Mouse (Mus musculus): Measurements from ENCODE around the gene Serpinh1. TPM values are rescaled to one million over a fixed set of nuclear protein-coding genes. Genes with fewer than 3 reads are reported as not detected.
A peak's percentile ranks its signal among the peaks of the same experiment; 100 is the strongest.

Gene Serpinh1
- polyA plus RNA-seq, 1 experiment from 2014 or later: 1,327 TPM

DNA sequence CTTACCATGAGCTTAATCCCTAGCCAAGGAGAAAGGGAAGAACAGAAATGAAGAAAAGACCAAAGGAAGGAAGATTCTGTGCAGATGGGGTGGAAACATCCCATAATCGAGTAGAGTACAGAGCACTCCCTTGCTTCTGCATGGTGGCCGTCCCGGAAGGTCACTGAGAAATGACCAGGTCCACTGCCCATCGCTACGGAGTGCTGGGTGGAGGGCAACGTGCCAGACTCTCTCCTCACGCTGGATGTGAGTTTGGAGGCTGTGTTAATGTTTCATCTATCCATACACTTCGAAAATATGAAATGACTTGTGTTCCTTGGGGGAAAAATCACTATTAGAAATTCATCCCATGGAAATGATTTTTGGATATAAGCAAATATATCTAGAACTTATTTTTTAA, 5.3 kb upstream of the Serpinh1 start:
- H3K9ac ChIP-seq (ENCODE audit: low read length): no peak overlapping the region
- H3K4me3 ChIP-seq (replicated peaks; ENCODE audit: low read length): no peak overlapping the region
- no peaks in the 10 kb centered on the region for H3K9me3 ChIP-seq (replicated peaks; ENCODE audit: control insufficient read depth, low read length)
- no peak for ATAC-seq (ENCODE audit: insufficient read depth, low FRiP score)
- H3K27me3 ChIP-seq (ENCODE audit: control insufficient read depth, insufficient read depth, low read length): no peaks in the 10 kb centered on the region
- 86% methylated on average over 8 of the region's 8 CpGs for WGBS
- H3K36me3 ChIP-seq (ENCODE audit: control insufficient read depth, insufficient read depth, low read length): no peaks in the 10 kb centered on the region
- peaks cover 51% of the 10 kb centered on the region for H3K4me1 ChIP-seq (ENCODE audit: control insufficient read depth, insufficient read depth, low read length)
- no peak overlapping the region for H3K27ac ChIP-seq (ENCODE audit: low read length)
- no peak overlapping the region for H3K4me2 ChIP-seq (ENCODE audit: low read depth, low read length)

DNA sequence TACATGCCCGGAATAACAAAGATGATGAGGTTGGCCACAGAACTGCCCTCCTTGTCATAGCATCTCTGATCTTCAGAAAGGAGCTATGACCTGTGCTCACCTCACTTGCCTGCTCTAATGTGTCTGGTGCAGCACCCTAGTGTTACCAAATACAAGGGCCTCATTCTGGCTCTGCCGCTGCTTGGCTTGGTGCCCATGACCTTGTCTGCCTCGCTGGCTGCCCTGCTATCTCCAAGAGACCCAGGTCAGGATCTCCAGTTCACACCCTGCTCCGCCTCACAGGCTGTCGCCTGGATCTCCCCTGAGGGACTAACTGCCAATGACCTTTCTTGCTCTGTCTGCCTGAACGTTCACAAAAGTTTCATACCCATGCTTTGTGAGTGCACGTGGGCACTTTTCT, 4.2 kb upstream of the Serpinh1 start:
- H3K4me1 ChIP-seq (ENCODE audit: control insufficient read depth, insufficient read depth, low read length): peaks cover 51% of the 10 kb centered on the region
- no peaks in the 10 kb centered on the region for H3K27me3 ChIP-seq (ENCODE audit: control insufficient read depth, insufficient read depth, low read length)
- no peaks in the 10 kb centered on the region for H3K36me3 ChIP-seq (ENCODE audit: control insufficient read depth, insufficient read depth, low read length)
- ATAC-seq (ENCODE audit: insufficient read depth, low FRiP score): no peak
- WGBS: 44% methylated on average over 7 of the region's 7 CpGs
- 0 out of 2 replicates have a peak overlapping the region, but pooled peaks have one; percentile 6 for H3K9ac ChIP-seq (ENCODE audit: low read length)
- no peaks in the 10 kb centered on the region for H3K9me3 ChIP-seq (replicated peaks; ENCODE audit: control insufficient read depth, low read length)
- peak overlapping the region; percentile 56; the same call in 1 of the 2 replicates for H3K4me2 ChIP-seq (ENCODE audit: low read depth, low read length)
- H3K4me3 ChIP-seq (replicated peaks; ENCODE audit: low read length): no peak overlapping the region
- H3K27ac ChIP-seq (ENCODE audit: low read length): peak overlapping the region; percentile 99

DNA sequence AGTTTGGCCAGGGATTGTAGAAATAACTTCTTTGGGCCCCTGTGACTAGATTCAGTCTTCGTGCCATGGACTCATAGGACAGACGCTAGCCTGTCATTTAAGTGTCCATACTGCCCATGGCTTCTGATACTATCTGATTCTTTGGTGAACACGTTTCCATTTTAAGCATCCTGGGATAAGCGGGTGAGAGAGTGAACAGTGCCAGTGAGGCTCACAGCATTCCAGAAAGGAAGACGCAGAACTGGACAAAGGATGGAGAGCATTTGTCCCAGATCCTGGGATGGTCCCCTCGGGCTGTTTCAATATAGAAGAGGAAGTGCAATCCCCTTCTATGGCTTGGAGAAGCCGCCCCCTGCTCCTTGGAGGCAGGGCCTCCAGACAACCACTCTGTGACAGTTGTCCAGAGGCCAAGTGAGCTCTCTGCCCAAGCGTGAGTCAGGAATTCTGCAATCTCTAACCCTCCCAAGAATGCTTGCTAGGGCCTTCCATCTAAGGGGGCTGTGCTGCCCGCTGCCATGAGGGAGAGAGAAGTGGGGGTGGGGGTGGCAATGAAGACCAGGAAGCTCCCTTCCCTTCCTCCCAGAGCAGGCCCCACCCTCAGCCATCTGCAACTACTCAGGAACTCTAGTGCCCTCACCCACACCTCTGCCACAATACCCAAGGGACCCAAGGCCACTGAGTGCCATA, 3.3 kb upstream of the Serpinh1 start:
- Histone ChIP-seq H3K9me3 (replicated peaks; ENCODE audit: control insufficient read depth, low read length) (no peaks in the 10 kb centered on the region), H3K4me3 (replicated peaks; ENCODE audit: low read length) (peak overlapping the region; percentile 27), H3K36me3 (ENCODE audit: control insufficient read depth, insufficient read depth, low read length) (no peaks in the 10 kb centered on the region), H3K27me3 (ENCODE audit: control insufficient read depth, insufficient read depth, low read length) (no peaks in the 10 kb centered on the region), H3K4me2 (ENCODE audit: low read depth, low read length) (peak overlapping the region; percentile 56), H3K27ac (ENCODE audit: low read length) (peak overlapping the region; percentile 99), H3K4me1 (ENCODE audit: control insufficient read depth, insufficient read depth, low read length) (peaks cover 51% of the 10 kb centered on the region), H3K9ac (ENCODE audit: low read length) (peak overlapping the region; percentile 75)
- WGBS: 23% methylated on average over 9 of the region's 9 CpGs
- peak; percentile 2; the same call in 1 of the 2 replicates for ATAC-seq (ENCODE audit: insufficient read depth, low FRiP score)

DNA sequence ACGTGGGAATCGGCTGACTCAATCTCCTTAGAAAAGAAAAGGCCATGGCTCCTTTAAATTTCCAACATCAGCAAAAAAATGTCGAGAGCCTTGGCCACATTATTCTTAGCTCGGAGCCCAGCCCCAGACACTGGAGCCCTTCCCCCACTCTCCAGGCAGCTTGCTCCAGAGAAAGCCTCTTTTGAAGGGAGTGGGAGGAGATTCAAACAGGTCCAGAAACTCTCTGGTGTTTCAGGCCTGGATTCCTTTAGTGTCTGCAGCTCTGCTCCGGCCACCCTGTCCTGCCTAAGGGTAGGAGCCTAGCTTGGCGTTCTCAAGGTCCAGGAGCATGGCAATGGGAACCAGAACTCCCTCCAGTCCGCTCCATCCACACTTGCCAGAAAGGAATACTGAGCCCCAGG, 2.7 kb upstream of the Serpinh1 start:
- ATAC-seq (ENCODE audit: insufficient read depth, low FRiP score): peak; percentile 26; the same call in 1 of the 2 replicates
- Histone ChIP-seq H3K4me3 (replicated peaks; ENCODE audit: low read length) (peak overlapping the region; percentile 27), H3K9ac (ENCODE audit: low read length) (peak overlapping the region; percentile 75), H3K9me3 (replicated peaks; ENCODE audit: control insufficient read depth, low read length) (no peaks in the 10 kb centered on the region), H3K4me1 (ENCODE audit: control insufficient read depth, insufficient read depth, low read length) (peaks cover 45% of the 10 kb centered on the region), H3K4me2 (ENCODE audit: low read depth, low read length) (peak overlapping the region; percentile 56), H3K27ac (ENCODE audit: low read length) (peak overlapping the region; percentile 99), H3K36me3 (ENCODE audit: control insufficient read depth, insufficient read depth, low read length) (no peaks in the 10 kb centered on the region), H3K27me3 (ENCODE audit: control insufficient read depth, insufficient read depth, low read length) (no peaks in the 10 kb centered on the region)
- whole genome bisulfite sequencing: 6% methylated on average over 7 of the region's 7 CpGs

DNA sequence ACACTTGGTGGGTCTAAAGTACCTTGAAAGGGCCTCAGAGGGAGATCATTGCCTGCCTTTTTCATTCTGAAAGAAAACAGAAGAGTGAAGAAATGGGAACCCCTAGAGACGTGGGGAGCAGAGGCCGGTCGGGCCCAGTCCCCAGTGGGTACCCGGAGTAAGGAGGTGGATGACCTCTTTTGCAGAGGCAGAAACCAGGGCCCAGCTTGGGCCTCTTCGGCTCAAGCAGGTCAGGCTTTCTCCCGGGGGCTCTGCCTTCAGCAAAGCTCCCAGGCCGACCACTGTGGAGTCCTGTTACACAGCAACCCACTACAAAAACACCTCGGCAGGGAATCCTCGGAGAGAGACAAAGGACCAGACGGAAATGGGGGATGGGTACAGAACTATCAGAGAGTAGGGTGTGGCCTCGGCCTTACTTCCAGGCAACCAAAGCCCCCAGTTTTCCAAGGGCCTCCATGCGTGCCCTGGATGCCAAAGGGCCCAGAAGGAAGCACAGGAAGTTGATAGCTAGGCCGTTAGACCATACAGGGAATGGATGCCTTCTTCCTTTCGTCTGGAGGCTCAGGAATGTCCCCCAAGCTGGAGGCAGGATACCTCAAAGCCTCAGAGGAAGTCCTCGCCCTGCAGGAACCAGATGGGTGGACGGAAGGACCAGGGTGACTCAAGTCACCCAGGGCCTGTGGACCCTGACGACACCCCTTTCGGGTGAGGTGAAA, 1.1 kb downstream of the Serpinh1 start:
- ATAC-seq (ENCODE audit: insufficient read depth, low FRiP score): no peak
- Histone ChIP-seq H3K4me3 (replicated peaks; ENCODE audit: low read length) (peak overlapping the region; percentile 75), H3K27me3 (ENCODE audit: control insufficient read depth, insufficient read depth, low read length) (no peaks in the 10 kb centered on the region), H3K9me3 (replicated peaks; ENCODE audit: control insufficient read depth, low read length) (no peaks in the 10 kb centered on the region), H3K9ac (ENCODE audit: low read length) (peak overlapping the region; percentile 75), H3K4me2 (ENCODE audit: low read depth, low read length) (peak overlapping the region; percentile 62), H3K36me3 (ENCODE audit: control insufficient read depth, insufficient read depth, low read length) (peaks cover 21% of the 10 kb centered on the region), H3K27ac (ENCODE audit: low read length) (peak overlapping the region; percentile 94), H3K4me1 (ENCODE audit: control insufficient read depth, insufficient read depth, low read length) (peaks cover 38% of the 10 kb centered on the region)
- WGBS: 5% methylated on average over 18 of the region's 18 CpGs

DNA sequence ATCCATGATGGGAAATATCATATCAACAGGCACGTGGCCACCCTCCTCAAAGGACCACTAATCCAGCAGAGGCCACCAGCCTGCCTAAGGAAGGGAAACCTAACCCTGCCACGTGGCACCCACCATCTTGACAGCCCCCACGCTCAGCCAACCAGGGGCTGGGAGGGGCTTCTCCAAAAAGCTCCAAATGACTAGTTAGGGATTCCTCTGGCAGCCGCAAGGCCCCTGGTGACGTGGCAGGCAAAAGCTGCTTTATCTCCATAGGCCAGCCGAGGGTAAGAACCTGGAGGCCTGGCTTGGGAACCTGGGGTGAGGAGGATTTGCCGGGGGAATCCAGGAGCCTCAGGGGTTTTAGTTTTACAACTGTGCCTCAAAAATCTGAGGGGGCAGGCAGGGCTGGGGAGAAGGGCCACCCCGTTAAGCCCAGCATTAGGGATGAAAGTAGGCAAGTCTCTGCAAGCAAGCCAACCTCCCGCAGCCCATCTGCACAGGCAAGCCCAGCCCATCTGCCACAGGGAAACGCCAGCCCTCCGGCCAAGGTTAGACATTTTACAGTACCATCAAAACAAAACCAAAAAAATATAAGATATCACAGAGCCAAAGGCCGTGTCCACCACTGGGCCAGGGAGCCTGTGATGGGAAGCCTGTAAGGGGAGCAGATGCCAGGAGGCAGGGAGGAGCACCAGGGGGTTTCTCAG, 1.8 kb downstream of the Serpinh1 start:
- Histone ChIP-seq H3K4me3 (replicated peaks; ENCODE audit: low read length) (peak overlapping the region; percentile 75), H3K27ac (ENCODE audit: low read length) (peak overlapping the region; percentile 94), H3K4me2 (ENCODE audit: low read depth, low read length) (peak overlapping the region; percentile 62), H3K36me3 (ENCODE audit: control insufficient read depth, insufficient read depth, low read length) (peaks cover 28% of the 10 kb centered on the region), H3K4me1 (ENCODE audit: control insufficient read depth, insufficient read depth, low read length) (peaks cover 32% of the 10 kb centered on the region), H3K9me3 (replicated peaks; ENCODE audit: control insufficient read depth, low read length) (no peaks in the 10 kb centered on the region), H3K9ac (ENCODE audit: low read length) (peak overlapping the region; percentile 75), H3K27me3 (ENCODE audit: control insufficient read depth, insufficient read depth, low read length) (no peaks in the 10 kb centered on the region)
- ATAC-seq (ENCODE audit: insufficient read depth, low FRiP score): no peak
- 13% methylated on average over 12 of the region's 12 CpGs for WGBS

DNA sequence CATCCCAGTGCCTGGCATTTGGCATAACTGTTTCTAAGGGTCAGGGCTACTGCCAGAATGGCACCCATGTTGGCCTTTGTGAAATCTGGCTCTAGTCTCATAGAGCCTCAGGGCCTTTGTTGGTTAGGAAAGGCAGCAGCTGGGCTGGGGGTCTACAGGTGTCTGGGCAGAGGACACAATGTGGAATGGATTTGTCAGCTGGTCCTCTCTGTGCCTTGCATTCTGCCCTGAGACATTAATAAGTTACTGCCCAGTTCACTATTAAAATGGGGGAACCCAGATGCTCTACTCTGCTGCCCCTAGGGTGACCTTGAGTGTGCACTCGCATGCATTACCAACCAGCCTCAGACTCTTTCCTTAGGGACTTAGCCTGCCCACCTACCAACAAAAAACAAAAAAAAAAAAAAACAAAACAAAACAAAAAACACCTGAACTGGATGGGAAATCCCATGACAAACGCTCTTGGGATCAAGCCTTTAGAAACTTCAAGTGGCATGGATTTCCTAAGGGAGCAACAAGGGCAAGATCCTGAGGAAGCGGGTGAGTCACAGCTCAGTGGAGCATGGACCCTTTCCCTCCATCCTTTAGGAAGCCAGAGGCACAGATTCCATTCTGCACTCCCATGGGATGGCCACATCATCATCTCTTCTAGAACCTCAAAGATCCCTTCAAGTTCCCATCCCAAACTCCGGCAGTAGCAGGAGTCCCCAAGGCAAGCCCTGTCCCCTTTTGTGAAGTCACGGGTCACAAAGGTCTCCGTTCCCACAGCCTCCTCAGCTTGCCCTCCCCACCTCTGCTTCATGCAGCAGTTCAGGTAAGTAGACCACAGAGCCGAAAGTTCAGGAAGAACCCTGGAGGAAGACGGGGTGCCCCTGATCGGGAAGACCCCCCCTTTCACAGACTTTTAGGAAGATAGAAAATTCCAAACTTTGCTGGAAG, 3.0 kb downstream of the Serpinh1 start:
- H3K4me2 ChIP-seq (ENCODE audit: low read depth, low read length): peak overlapping the region; percentile 62
- peaks cover 39% of the 10 kb centered on the region for H3K36me3 ChIP-seq (ENCODE audit: control insufficient read depth, insufficient read depth, low read length)
- peak overlapping the region; percentile 75 for H3K9ac ChIP-seq (ENCODE audit: low read length)
- H3K27me3 ChIP-seq (ENCODE audit: control insufficient read depth, insufficient read depth, low read length): no peaks in the 10 kb centered on the region
- ATAC-seq (ENCODE audit: insufficient read depth, low FRiP score): no peak
- WGBS: 58% methylated on average over 9 of the region's 9 CpGs
- peak overlapping the region; percentile 75 for H3K4me3 ChIP-seq (replicated peaks; ENCODE audit: low read length)
- peaks cover 20% of the 10 kb centered on the region for H3K4me1 ChIP-seq (ENCODE audit: control insufficient read depth, insufficient read depth, low read length)
- no peaks in the 10 kb centered on the region for H3K9me3 ChIP-seq (replicated peaks; ENCODE audit: control insufficient read depth, low read length)
- peak overlapping the region; percentile 94 for H3K27ac ChIP-seq (ENCODE audit: low read length)

DNA sequence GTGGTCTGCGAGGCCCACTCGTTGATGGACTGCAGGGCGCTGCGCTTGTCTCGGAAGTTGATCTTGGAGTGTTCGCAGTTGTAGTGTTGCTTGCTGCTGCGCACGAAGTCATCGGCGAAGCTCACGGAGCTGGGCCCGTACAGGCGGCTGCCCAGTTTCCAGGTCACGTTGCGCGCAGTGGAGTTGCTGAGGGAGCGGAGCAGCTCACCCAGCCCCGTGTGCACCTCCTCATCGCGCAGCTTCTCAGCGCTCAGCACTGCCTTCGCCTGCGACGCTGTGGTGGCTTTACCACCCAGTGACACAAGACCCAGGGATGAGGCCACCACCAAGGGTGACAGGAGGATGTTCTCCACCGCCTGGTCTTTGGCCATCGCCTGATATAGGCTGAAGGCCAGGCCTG, 4.2 kb downstream of the Serpinh1 start:
- H3K4me2 ChIP-seq (ENCODE audit: low read depth, low read length): no peak overlapping the region
- H3K9ac ChIP-seq (ENCODE audit: low read length): 0 out of 2 replicates have a peak overlapping the region, but pooled peaks have one; percentile 31
- no peak overlapping the region for H3K27ac ChIP-seq (ENCODE audit: low read length)
- 93% methylated on average over 26 of the region's 26 CpGs for WGBS
- no peaks in the 10 kb centered on the region for H3K27me3 ChIP-seq (ENCODE audit: control insufficient read depth, insufficient read depth, low read length)
- no peaks in the 10 kb centered on the region for H3K9me3 ChIP-seq (replicated peaks; ENCODE audit: control insufficient read depth, low read length)
- H3K4me3 ChIP-seq (replicated peaks; ENCODE audit: low read length): no peak overlapping the region
- no peak for ATAC-seq (ENCODE audit: insufficient read depth, low FRiP score)
- peaks cover 13% of the 10 kb centered on the region; the same call in 1 of the 2 replicates for H3K4me1 ChIP-seq (ENCODE audit: control insufficient read depth, insufficient read depth, low read length)
- H3K36me3 ChIP-seq (ENCODE audit: control insufficient read depth, insufficient read depth, low read length): peaks cover 43% of the 10 kb centered on the region

Data from stomach, embryonic 16.5 days (tissue).